ENCODE assay signal across 28 mouse cellular contexts in the genomic region with DNA sequence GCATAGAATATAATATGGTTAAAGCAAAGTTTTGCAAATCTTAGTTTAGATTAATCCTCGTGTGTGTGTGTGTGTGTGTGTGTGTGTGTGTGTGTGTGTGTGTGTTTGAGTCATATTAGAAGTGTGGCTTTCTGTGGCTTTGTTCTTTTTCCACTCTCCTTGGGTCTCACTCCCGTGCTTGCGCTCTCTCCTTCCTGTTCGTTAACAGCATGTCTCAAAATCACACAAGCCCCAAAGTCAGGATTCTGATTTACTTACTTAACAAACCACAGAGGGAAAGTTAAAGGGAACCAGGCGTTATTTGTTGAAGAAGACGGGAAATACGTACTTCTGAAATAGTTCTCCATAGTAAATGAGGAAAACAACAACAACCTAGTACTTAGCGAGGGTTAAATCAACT. TPM values are rescaled to one million over a fixed set of nuclear protein-coding genes. Genes with fewer than 3 reads are reported as not detected.
A peak's percentile ranks its signal among the peaks of the same experiment; 100 is the strongest.
DNase-seq lines count a peak whose midpoint lies in the region; ATAC-seq and TF ChIP-seq lines count a peak whose summit lies in the region.
"Had no signal": no experiment of that assay in that cellular context is flagged by ENCODE, and none has a peak within 500 bp of the region (broad histone marks: within the 10 kb centered on the region; RNA-seq: fewer than 3 reads in every experiment).

No protein-coding gene starts in this region.

- H3K27me3 ChIP-seq in CH12.LX (replicated peaks): no peaks in the 10 kb centered on the region
- H3K27me3 ChIP-seq: embryonic facial prominence, embryonic 13.5 days; forebrain, embryonic 12.5 days; forebrain, embryonic 15.5 days; heart, embryonic 12.5 days; heart, embryonic 15.5 days; hindbrain, embryonic 12.5 days; hindbrain, embryonic 15.5 days; intestine, embryonic 15.5 days had no signal

- TF ChIP-seq POLR2A in CH12.LX (IDR thresholded peaks at IDR 0.05; ENCODE audit: low read depth, low read length): no peak

- no peak overlapping the region for H3K4me3 ChIP-seq in CH12.LX (replicated peaks in 1 of 3; ENCODE audit: low read depth in 2 of 3, low read length in 2 of 3, poor library complexity in 1 of 3)
- H3K4me3 ChIP-seq: embryonic facial prominence, embryonic 10.5 days; embryonic facial prominence, embryonic 13.5 days; erythroblast, embryonic 14.5 days; forebrain, embryonic 12.5 days; forebrain, embryonic 15.5 days; heart, embryonic 12.5 days; heart, embryonic 15.5 days; hindbrain, embryonic 12.5 days; hindbrain, embryonic 15.5 days; intestine, embryonic 15.5 days had no signal

- H3K36me3 ChIP-seq in CH12.LX (replicated peaks in 1 of 2; ENCODE audit: control insufficient read depth in 1 of 2, insufficient read depth in 1 of 2, low read length in 1 of 2): peaks cover 0 to 11% of the 10 kb centered on the region in 2 experiments
- H3K36me3 ChIP-seq: intestine, embryonic 15.5 days had no signal

- in situ Hi-C loops in CH12.LX (cut with MboI; ENCODE audit: low pct_ligation_motif_present, low pct_unique_long_range_greater_than_20kb, low sequenced_read_pairs): no loop called here

- H3K9me3 ChIP-seq in CH12.LX (replicated peaks; ENCODE audit: low read length): no peaks in the 10 kb centered on the region
- H3K9me3 ChIP-seq: embryonic facial prominence, embryonic 10.5 days; embryonic facial prominence, embryonic 13.5 days; forebrain, embryonic 12.5 days; forebrain, embryonic 15.5 days; heart, embryonic 12.5 days; heart, embryonic 15.5 days; hindbrain, embryonic 12.5 days; hindbrain, embryonic 15.5 days; intestine, embryonic 15.5 days had no signal

- peaks cover 4 to 12% of the 10 kb centered on the region in 2 experiments; a peak in 3 of 4 replicates for H3K4me1 ChIP-seq in CH12.LX (ENCODE audit: control insufficient read depth in 1 of 2, insufficient read depth in 2 of 2)
- H3K4me1 ChIP-seq: embryonic facial prominence, embryonic 10.5 days; embryonic facial prominence, embryonic 13.5 days; forebrain, embryonic 12.5 days; forebrain, embryonic 15.5 days; hindbrain, embryonic 12.5 days; hindbrain, embryonic 15.5 days; intestine, embryonic 15.5 days had no signal

- TF ChIP-seq EP300 in CH12.LX (IDR thresholded peaks at IDR 0.05; ENCODE audit: low read length): peak; percentile 80

- H3K27ac ChIP-seq in CH12.LX (ENCODE audit: insufficient read depth, low read depth): no peak overlapping the region
- H3K27ac ChIP-seq: embryonic facial prominence, embryonic 10.5 days; embryonic facial prominence, embryonic 13.5 days; forebrain, embryonic 12.5 days; forebrain, embryonic 15.5 days; heart, embryonic 15.5 days; hindbrain, embryonic 12.5 days; hindbrain, embryonic 15.5 days; intestine, embryonic 15.5 days had no signal

- H3K4me2 ChIP-seq in CH12.LX (ENCODE audit: insufficient read depth, low read depth, poor library complexity, severe bottlenecking): no peak overlapping the region
- H3K4me2 ChIP-seq: embryonic facial prominence, embryonic 13.5 days; forebrain, embryonic 12.5 days; forebrain, embryonic 15.5 days; heart, embryonic 12.5 days; heart, embryonic 15.5 days; hindbrain, embryonic 12.5 days; hindbrain, embryonic 15.5 days; intestine, embryonic 15.5 days had no signal

- dilution Hi-C loops in CH12.LX (cut with MboI; ENCODE audit: extremely low pct_ligation_motif_present, extremely low pct_unique_long_range_greater_than_20kb, low sequenced_read_pairs): no loop called here

- H3K79me2 ChIP-seq in CH12.LX (replicated peaks; ENCODE audit: control insufficient read depth, extremely low read depth, insufficient read depth, poor library complexity, severe bottlenecking): no peaks in the 10 kb centered on the region

- no peak for TF ChIP-seq CTCF in CH12.LX (conservative IDR thresholded peaks at IDR 0.05 in 1 of 2, IDR thresholded peaks at IDR 0.05 in 1 of 2; ENCODE audit: low read depth in 2 of 2, low read length in 2 of 2)

- TF ChIP-seq RAD21 in CH12.LX (IDR thresholded peaks at IDR 0.05; ENCODE audit: low read depth, low read length): no peak

- ATAC-seq in CD4-positive, CD25-positive, alpha-beta regulatory T cell, adult 4 months: no peak
- peak; percentile 46 to 58; a peak in 3 of 4 replicates for ATAC-seq in hematopoietic stem cell, adult 5-6 weeks (replicated peaks in 1 of 2; ENCODE audit: insufficient read depth in 1 of 2, low FRiP score in 2 of 2, low TSS enrichment in 1 of 2, low read depth in 1 of 2, poor library complexity in 2 of 2, severe bottlenecking in 2 of 2)
- ATAC-seq: forebrain, embryonic 15.5 days; intestine, embryonic 15.5 days had no signal

- DNase-seq in CD4-positive, CD25-positive, alpha-beta regulatory T cell, adult 2 months (ENCODE audit: low read depth, low spot score): peak; percentile 6
- DNase-seq in CH12.LX (ENCODE audit: extremely low read depth): peak; percentile 39
- no peak for DNase-seq in cerebellum, adult 9-10 months
- no peak for DNase-seq in cerebellum, adult 18-20 months
- no peak for DNase-seq in thymus, postnatal 4 days
- DNase-seq: adrenal gland, adult 2 months; adrenal gland, postnatal 14 days; B cell, adult 2 months; cerebellum, adult 11-12 months; cerebellum, adult 9-11 months; cerebellum, postnatal 25 days; embryo, embryonic 11 days; gastrocnemius, postnatal 25 days; heart, postnatal 10 days; heart, postnatal 36 days; kidney, adult 11 months had no signal

- H3K9ac ChIP-seq in CH12.LX (ENCODE audit: insufficient read depth, low read depth): no peak overlapping the region
- H3K9ac ChIP-seq: embryonic facial prominence, embryonic 13.5 days; forebrain, embryonic 12.5 days; forebrain, embryonic 15.5 days; heart, embryonic 12.5 days; heart, embryonic 15.5 days; hindbrain, embryonic 12.5 days; hindbrain, embryonic 15.5 days; intestine, embryonic 15.5 days had no signal

TF ChIP-seq in CH12.LX, 34 proteins besides CTCF, POLR2A, EP300 and RAD21:
- TF ChIP-seq CHD1 (IDR thresholded peaks at IDR 0.05; ENCODE audit: low read depth, low read length) (no peak), IRF4 (IDR thresholded peaks at IDR 0.05; ENCODE audit: low read depth, low read length) (peak; percentile 81), NRF1 (IDR thresholded peaks at IDR 0.05; ENCODE audit: low read depth, low read length) (no peak), UBTF (IDR thresholded peaks at IDR 0.05; ENCODE audit: low read depth, low read length) (no peak), RCOR1 (conservative IDR thresholded peaks at IDR 0.05; ENCODE audit: low read depth, low read length) (0 out of 2 replicates have a peak, but pooled peaks have one; percentile 40), ETS1 (conservative IDR thresholded peaks at IDR 0.05; ENCODE audit: low read depth, low read length) (0 out of 2 replicates have a peak, but pooled peaks have one; percentile 23), TCF12 (IDR thresholded peaks at IDR 0.05; ENCODE audit: low read depth, low read length) (no peak), BHLHE40 (IDR thresholded peaks at IDR 0.05; ENCODE audit: low read depth, low read length) (peak; percentile 86), CHD2 (IDR thresholded peaks at IDR 0.05; ENCODE audit: low read length) (no peak)

RNA-seq across cellular contexts. Expression of gene Utp14b, which starts 26.3 kb away (rescaled TPM):
- polyA plus RNA-seq in CD4-positive, CD25-positive, alpha-beta regulatory T cell, adult 4 months (2017; shearing (Covaris generic)): under 1 TPM; 0.65 to 0.87 TPM
- total RNA-seq in CH12.LX (2012; rRNA removed) (6.9 and 8.9 TPM in 2 replicates), CH12.LX (2014; rRNA removed) (11.4 and 13.0 TPM in 2 replicates)
- polyA plus RNA-seq in CH12.LX (2012; ENCODE audit: insufficient read length, low read depth): 10.4 and 11.0 TPM in 2 replicates
- 26.7 and 31.3 TPM in 2 replicates for total RNA-seq in hematopoietic stem cell, adult 5-6 weeks (2017)

RNA-seq across cellular contexts. Expression of gene Acsl3, which starts 26.5 kb away (rescaled TPM):
- polyA plus RNA-seq in CD4-positive, CD25-positive, alpha-beta regulatory T cell, adult 4 months (2017; shearing (Covaris generic)): 1 to 10 TPM; 3.8 to 4.7 TPM
- total RNA-seq in CH12.LX (2012; rRNA removed): 19.0 and 21.4 TPM in 2 replicates
- 55.4 and 57.5 TPM in 2 replicates for total RNA-seq in CH12.LX (2014; rRNA removed)
- polyA plus RNA-seq in CH12.LX (2012; ENCODE audit: insufficient read length, low read depth): 24.9 and 25.3 TPM in 2 replicates
- 77.9 and 81.3 TPM in 2 replicates for total RNA-seq in hematopoietic stem cell, adult 5-6 weeks (2017)

Comparison
In these comparisons a context has a peak if more than half of its experiments do, and no peak if none do; other contexts are left out.
1. DNase-seq: peak in CD4-positive, CD25-positive, alpha-beta regulatory T cell, adult 2 months (single experiment) and CH12.LX (single experiment); none in cerebellum, adult 9-10 months (single experiment), cerebellum, adult 18-20 months (0 of 2) and thymus, postnatal 4 days (single experiment).